Mouse (Mus musculus) liver, postnatal 0 days (tissue): ENCODE data around the gene A630001G21Rik. TPM values are rescaled to one million over a fixed set of nuclear protein-coding genes. Genes with fewer than 3 reads are reported as not detected.

Source experiments
- ATAC-seq: fragments of 200-750 bp; cut with Nextera tagmentation; 2 replicates; pipeline ENCODE4 v1.8.0; 2017; ENCODE audit warnings: mild to moderate bottlenecking, moderate library complexity
- DNase-seq: peaks from one replicate; pipeline ENCODE4 v3.0.0-alpha.2; 2016
- H3K27ac ChIP-seq: fragments of 300-500 bp; sonication (generic); 2 replicates; pipeline ENCODE4 v1.5.1; 2014; ENCODE audit warnings: antibody characterized with exemption, moderate library complexity, mild to moderate bottlenecking, low read depth
- H3K27me3 ChIP-seq: fragments of 300-500 bp; sonication (generic); 2 replicates; pipeline ENCODE4 v1.6.1; 2014; ENCODE audit warnings: low read length, control low read depth, mixed read lengths; ENCODE audit not compliant: insufficient read depth
- H3K36me3 ChIP-seq: fragments of 300-500 bp; sonication (generic); replicated peaks from 2 replicates; pipeline ENCODE4 v1.6.1; 2014; ENCODE audit warnings: mild to moderate bottlenecking, control low read depth, low read length, moderate library complexity, mixed read lengths; ENCODE audit not compliant: insufficient read depth
- H3K4me1 ChIP-seq: fragments of 300-500 bp; sonication (generic); 2 replicates; pipeline ENCODE4 v1.6.1; 2014; ENCODE audit warnings: antibody characterized with exemption, mild to moderate bottlenecking, control low read depth; ENCODE audit not compliant: insufficient read depth
- H3K4me2 ChIP-seq: fragments of 300-500 bp; sonication (generic); 2 replicates; pipeline ENCODE4 v1.6.1; 2014; ENCODE audit warnings: low read depth, mild to moderate bottlenecking, low read length, moderate library complexity, mixed read lengths
- H3K4me3 ChIP-seq: fragments of 300-500 bp; sonication (generic); 2 replicates; pipeline ENCODE4 v1.5.1; 2014; ENCODE audit warnings: low read depth, low read length
- H3K9ac ChIP-seq: fragments of 300-500 bp; sonication (generic); replicated peaks from 2 replicates; pipeline ENCODE4 v1.6.1; 2014; ENCODE audit warnings: mild to moderate bottlenecking, moderate library complexity
- H3K9me3 ChIP-seq: fragments of 300-500 bp; sonication (generic); 2 replicates; pipeline ENCODE4 v1.6.1; 2016; ENCODE audit warnings: mild to moderate bottlenecking, control low read depth, low read length, mixed read lengths
- CTCF ChIP-seq: sonication (generic); IDR thresholded peaks from 2 replicates; pipeline ENCODE4 v1.5.1; 2016; ENCODE audit warnings: antibody characterized with exemption, low read depth
- EP300 ChIP-seq: IDR thresholded peaks from 2 replicates; pipeline ENCODE4 v1.6.1; 2016; ENCODE audit warnings: antibody characterized with exemption, low read depth, mild to moderate bottlenecking
- WGBS: fragments of 180-500 bp; shearing (Covaris S2); extraction: QIAGEN DNeasy Blood & Tissue Kit; methylation state at CpG from one replicate; pipeline ENCODE4 v1.1.7; 2014; ENCODE audit not compliant: insufficient replicate concordance; 5-methylcytosine and 5-hydroxymethylcytosine counted together
- polyA plus RNA-seq: library from polyadenylated mRNA; unstranded; fragments of >200 nt; fragmentation: Nextera tagmentation; extraction: Ambion mirVana; gene quantifications from 2 replicates; pipeline ENCODE4 v1.2.1, GENCODE M21; 2015

The A630001G21Rik gene
- polyA plus RNA-seq, 1 experiment from 2014 or later: 3.8 TPM

- TF ChIP-seq CTCF (no peak), EP300 (no peak)
- no peaks in the 10 kb centered on the region for H3K9me3 ChIP-seq
- H3K4me1 ChIP-seq: peaks cover 24% of the 10 kb centered on the region
- peak overlapping the region; percentile 70 for H3K4me2 ChIP-seq
- H3K27me3 ChIP-seq: no peaks in the 10 kb centered on the region
- DNase-seq (no peak), ATAC-seq (no peak)
- 31% methylated on average over 3 of the region's 3 CpGs for WGBS
- no peak overlapping the region for H3K27ac ChIP-seq
- peaks cover 16% of the 10 kb centered on the region; the same call in 1 of the 2 replicates for H3K36me3 ChIP-seq
- peak overlapping the region; percentile 99; the same call in 1 of the 2 replicates for H3K4me3 ChIP-seq
- H3K9ac ChIP-seq: no peak overlapping the region
Measured at GRCm38 (mm10) chr1:85795196-85795595, 16.8 kb upstream of the A630001G21Rik start.

- DNase-seq (peak; percentile 77), ATAC-seq (peak; percentile 72)
- H3K4me2 ChIP-seq: peak overlapping the region; percentile 70
- peak overlapping the region; percentile 98 for H3K27ac ChIP-seq
- peaks cover 16% of the 10 kb centered on the region; the same call in 1 of the 2 replicates for H3K36me3 ChIP-seq
- H3K4me3 ChIP-seq: peak overlapping the region; percentile 99
- H3K27me3 ChIP-seq: no peaks in the 10 kb centered on the region
- peak overlapping the region; percentile 99 for H3K9ac ChIP-seq
- under 1% methylated on average over 38 of the region's 38 CpGs for WGBS
- H3K4me1 ChIP-seq: peaks cover 24% of the 10 kb centered on the region
- TF ChIP-seq CTCF: no peak
- peak; percentile 43; the same call in 1 of the 2 replicates for TF ChIP-seq EP300
- no peaks in the 10 kb centered on the region for H3K9me3 ChIP-seq
Measured at GRCm38 (mm10) chr1:85794106-85794771, 15.8 kb upstream of the A630001G21Rik start.

GRCm38 (mm10) chr1:85793208-85794105 is 15.0 kb upstream of the A630001G21Rik start, which contains the start of gene Cab39:
Gene Cab39, plus strand, starts transcription at chr1:85793441.
- peak within 1 kb of the TSS; percentile 99 for H3K9ac ChIP-seq
- peak within 1 kb of the TSS; percentile 99 for H3K4me3 ChIP-seq
- peaks cover 16% of the 10 kb centered on the region; the same call in 1 of the 2 replicates for H3K36me3 ChIP-seq
- no peaks in the 10 kb centered on the region for H3K27me3 ChIP-seq
- WGBS: under 1% methylated on average over 90 of the region's 118 CpGs
- H3K27ac ChIP-seq: peak within 1 kb of the TSS; percentile 98
- peak within 1 kb of the TSS; percentile 70 for H3K4me2 ChIP-seq
- ATAC-seq (peak; percentile 88), DNase-seq (peak; percentile 90)
- TF ChIP-seq EP300 (no peak), CTCF (peak; percentile 73)
- no peaks in the 10 kb centered on the region for H3K9me3 ChIP-seq
- H3K4me1 ChIP-seq: peaks cover 24% of the 10 kb centered on the region

- Histone ChIP-seq H3K27ac (no peak overlapping the region), H3K4me2 (no peak overlapping the region), H3K4me3 (no peak overlapping the region), H3K4me1 (peaks cover 10% of the 10 kb centered on the region), H3K9me3 (no peaks in the 10 kb centered on the region), H3K9ac (no peak overlapping the region), H3K36me3 (peaks cover 7% of the 10 kb centered on the region; the same call in 1 of the 2 replicates), H3K27me3 (no peaks in the 10 kb centered on the region)
- WGBS: 76% methylated on average over 3 of the region's 3 CpGs
- DNase-seq: no peak
- TF ChIP-seq CTCF (no peak), EP300 (no peak)
- ATAC-seq: no peak
Measured at GRCm38 (mm10) chr1:85791476-85791875, 13.0 kb upstream of the A630001G21Rik start.

GRCm38 (mm10) chr1:85790565-85790964 is 12.1 kb upstream of the A630001G21Rik start:
- H3K9me3 ChIP-seq: no peaks in the 10 kb centered on the region
- H3K36me3 ChIP-seq: no peaks in the 10 kb centered on the region
- ATAC-seq: no peak
- H3K4me1 ChIP-seq: peaks cover 4% of the 10 kb centered on the region; the same call in 1 of the 2 replicates
- no peak overlapping the region for H3K4me3 ChIP-seq
- no peak for DNase-seq
- no peak overlapping the region for H3K9ac ChIP-seq
- no peak overlapping the region for H3K4me2 ChIP-seq
- no peak overlapping the region for H3K27ac ChIP-seq
- WGBS: 60% methylated on average over 3 of the region's 3 CpGs
- H3K27me3 ChIP-seq: no peaks in the 10 kb centered on the region
- TF ChIP-seq CTCF (no peak), EP300 (no peak)
